Mouse (Mus musculus): ENCODE data around the gene Akirin2.

DNA sequence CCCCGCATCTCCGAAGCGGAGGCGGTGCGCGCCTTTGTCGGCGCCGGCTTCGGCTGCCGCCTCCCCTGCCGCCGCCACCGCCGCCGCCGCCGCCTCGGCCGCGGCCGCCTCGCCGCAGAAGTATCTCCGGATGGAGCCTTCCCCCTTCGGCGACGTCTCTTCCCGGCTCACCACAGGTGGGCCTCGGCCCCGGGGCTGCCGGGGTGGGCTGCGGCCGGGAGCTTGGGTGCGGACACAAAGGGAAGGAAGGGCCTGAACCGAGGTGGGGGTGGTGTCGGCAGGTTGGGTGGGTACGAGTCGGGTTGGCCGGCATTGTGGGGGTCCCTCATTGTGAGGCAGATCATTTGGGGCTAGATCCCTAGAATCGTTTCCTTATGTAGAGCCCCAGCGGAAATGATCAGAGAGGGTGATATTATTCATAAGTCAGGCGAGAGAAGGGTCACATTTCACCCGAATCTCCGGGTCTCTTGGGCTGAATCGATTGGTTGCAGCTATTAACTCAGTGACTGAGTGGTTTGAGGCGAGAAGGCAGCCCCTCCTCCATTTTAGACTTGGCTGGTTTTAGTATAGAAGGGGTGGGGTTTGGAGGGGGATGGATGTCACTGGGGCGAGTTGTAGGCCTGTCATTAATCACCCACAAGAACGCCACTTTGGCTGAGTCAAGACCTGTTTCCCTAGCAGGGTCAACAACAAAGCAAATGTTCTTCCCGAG is 517 bp downstream of the Akirin2 start:
- TF ChIP-seq CTCF (IDR thresholded peaks at IDR 0.05; ENCODE audit: extremely low read depth, insufficient read length, insufficient replicate concordance, low read depth, low read length), result no peak
- no peak for TF ChIP-seq POLR2A (IDR thresholded peaks at IDR 0.05; ENCODE audit: low read depth, low read length)

Measured in small intestine, adult 2 months (tissue).